Mouse (Mus musculus) C2C12 (cell line): ENCODE measurements around the gene Pced1a.

Experiments
- CTCF ChIP-seq: IDR thresholded peaks from one replicate; pipeline ENCODE4 v1.5.1; 2011; ENCODE audit not compliant: control insufficient read depth, insufficient read depth, insufficient read length
- MAX ChIP-seq: IDR thresholded peaks from one replicate; pipeline ENCODE4 v1.6.1; 2011; ENCODE audit warnings: mild to moderate bottlenecking, control low read depth
- MYOD1 ChIP-seq: IDR thresholded peaks from one replicate; pipeline ENCODE4 v1.6.1; 2011; ENCODE audit warnings: low read depth; ENCODE audit not compliant: control insufficient read depth, insufficient read length
- MYOG ChIP-seq: IDR thresholded peaks from one replicate; pipeline ENCODE4 v1.6.1; 2011; ENCODE audit not compliant: control insufficient read depth, insufficient read length; ENCODE audit errors: extremely low read depth
- USF1 ChIP-seq: IDR thresholded peaks from one replicate; pipeline ENCODE4 v1.6.1; 2011; ENCODE audit warnings: low read depth, mild to moderate bottlenecking, control low read depth, moderate library complexity

DNA sequence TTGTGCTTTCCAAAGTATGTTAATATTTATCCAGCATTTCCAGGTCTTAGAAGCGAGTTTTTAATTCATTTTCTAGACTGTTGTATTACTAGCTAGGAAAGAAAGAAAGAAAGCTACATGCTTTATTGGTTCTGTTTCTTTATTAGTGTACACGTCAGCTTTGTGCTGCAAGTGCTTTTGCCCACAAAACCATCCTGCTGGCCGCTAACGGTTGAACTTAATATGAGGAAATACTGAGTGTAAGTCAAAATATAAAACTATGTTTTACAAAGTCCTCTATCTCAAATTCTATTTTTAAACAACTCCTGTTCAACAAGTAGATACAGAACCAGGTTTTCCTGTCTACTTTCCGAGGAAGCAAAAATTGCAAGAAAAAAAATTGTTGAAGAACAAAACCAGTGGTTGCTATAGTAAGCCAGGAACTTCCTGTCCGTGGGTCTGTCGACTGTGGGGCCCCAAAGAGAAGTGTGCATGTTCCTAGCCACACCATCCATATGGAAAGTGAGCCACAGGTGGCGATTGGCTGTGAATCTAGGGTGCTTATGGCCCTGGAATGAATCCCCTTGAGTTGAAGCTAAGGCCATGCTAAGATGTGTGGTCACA is 48.5 kb upstream of the Pced1a start:
- TF ChIP-seq CTCF = no peak
- no peak for TF ChIP-seq USF1
- no peak for TF ChIP-seq MYOD1
- TF ChIP-seq MAX = no peak
- TF ChIP-seq MYOG = no peak
